Mouse (Mus musculus) embryo, embryonic 10 days (tissue): Measurements from ENCODE around the gene Osbp2.

ENCODE experiments used
- DNase-seq: peaks from one replicate; pipeline ENCODE4 v3.0.0-alpha.2; 2015; ENCODE audit warnings: low spot score

The Osbp2 gene

GRCm38 (mm10) chr11:3823378-3823777 is 40.3 kb downstream of the Osbp2 start:
- no peak for DNase-seq

- peak; percentile 62 for DNase-seq
These were observed 45.5 kb downstream of the Osbp2 start for GRCm38 (mm10) chr11:3817986-3818758.

GRCm38 (mm10) chr11:3815951-3816350 is 47.8 kb downstream of the Osbp2 start:
- no peak for DNase-seq

GRCm38 (mm10) chr11:3813340-3813739 is 50.4 kb downstream of the Osbp2 start:
- no peak for DNase-seq

GRCm38 (mm10) chr11:3808162-3808561 is 55.5 kb downstream of the Osbp2 start:
- peak; percentile 42 for DNase-seq

- DNase-seq, result peak; percentile 68
These were observed 58.3 kb downstream of the Osbp2 start for GRCm38 (mm10) chr11:3805362-3805761.

- no peak for DNase-seq
These were observed 59.1 kb downstream of the Osbp2 start for GRCm38 (mm10) chr11:3804639-3805038.

GRCm38 (mm10) chr11:3802057-3802456 is 61.6 kb downstream of the Osbp2 start:
- peak; percentile 26 for DNase-seq

GRCm38 (mm10) chr11:3797631-3798215 is 66.0 kb downstream of the Osbp2 start:
- DNase-seq, result no peak

- no peak for DNase-seq
These were observed 73.0 kb downstream of the Osbp2 start for GRCm38 (mm10) chr11:3790736-3791135.

- no peak for DNase-seq
These were observed 73.8 kb downstream of the Osbp2 start for GRCm38 (mm10) chr11:3789919-3790318.

GRCm38 (mm10) chr11:3786564-3786963 is 77.1 kb downstream of the Osbp2 start:
- peak; percentile 92 for DNase-seq

GRCm38 (mm10) chr11:3775263-3775644 is 88.4 kb downstream of the Osbp2 start:
- DNase-seq, result no peak

- DNase-seq, result peak; percentile 40
These were observed 89.0 kb downstream of the Osbp2 start for GRCm38 (mm10) chr11:3774463-3775262.

GRCm38 (mm10) chr11:3773782-3774462 is 89.8 kb downstream of the Osbp2 start:
- DNase-seq, result peak; percentile 29

- no peak for DNase-seq
These were observed 90.6 kb downstream of the Osbp2 start for GRCm38 (mm10) chr11:3773136-3773535.

- DNase-seq, result peak; percentile 25
These were observed 92.4 kb downstream of the Osbp2 start for GRCm38 (mm10) chr11:3771348-3771747.

GRCm38 (mm10) chr11:3767830-3768229 is 95.9 kb downstream of the Osbp2 start:
- no peak for DNase-seq

- DNase-seq, result no peak
These were observed 96.7 kb downstream of the Osbp2 start for GRCm38 (mm10) chr11:3766964-3767363.

- DNase-seq, result no peak
These were observed 99.4 kb downstream of the Osbp2 start for GRCm38 (mm10) chr11:3764352-3764751.

GRCm38 (mm10) chr11:3761775-3762501 is 101.8 kb downstream of the Osbp2 start:
- DNase-seq, result peak; percentile 38

- peak; percentile 40 for DNase-seq
These were observed 102.4 kb downstream of the Osbp2 start for GRCm38 (mm10) chr11:3761339-3761738.
